Mouse (Mus musculus) liver, embryonic 14.5 days (tissue): ENCODE results near the gene Hacl1. TPM values are rescaled to one million over a fixed set of nuclear protein-coding genes. Genes with fewer than 3 reads are reported as not detected.
A peak's percentile ranks its signal among the peaks of the same experiment; 100 is the strongest.

Experiments
- ATAC-seq: fragments of 200-750 bp; cut with Nextera tagmentation; 2 replicates; pipeline ENCODE4 v1.8.0; 2017; ENCODE audit warnings: moderate number of reproducible peaks, mild to moderate bottlenecking, moderate library complexity; ENCODE audit not compliant: insufficient read depth
- DNase-seq, 3 experiments: peaks; one replicate each; pipeline ENCODE4 v3.0.0-alpha.2; 2012 to 2013; ENCODE audit warnings: low read depth in 3 of 3, low spot score in 3 of 3
- H3K27ac ChIP-seq: fragments of 300-500 bp; sonication (generic); 2 replicates; pipeline ENCODE4 v1.5.1; 2014; ENCODE audit warnings: moderate library complexity, mild to moderate bottlenecking, control low read depth, inconsistent platforms
- H3K27me3 ChIP-seq: fragments of 300-500 bp; sonication (generic); 2 replicates; pipeline ENCODE4 v1.6.1; 2014; ENCODE audit warnings: mild to moderate bottlenecking, low read length, moderate library complexity; ENCODE audit not compliant: control insufficient read depth, insufficient read depth
- H3K36me3 ChIP-seq: fragments of 300-500 bp; sonication (generic); replicated peaks from 2 replicates; pipeline ENCODE4 v1.6.1; 2014; ENCODE audit warnings: low read depth; ENCODE audit not compliant: control insufficient read depth, insufficient read depth
- H3K4me1 ChIP-seq, 2 experiments: fragments of 200-500 bp in 1 of 2; fragments of 300-500 bp in 1 of 2; sonication (generic) in 1 of 2; replicated peaks; 2 replicates each; pipeline ENCODE4 v1.6.1; 2012 to 2014; ENCODE audit warnings: antibody characterized with exemption in 1 of 2, inconsistent platforms in 1 of 2, low read length in 1 of 2; ENCODE audit not compliant: control insufficient read depth in 2 of 2, insufficient read depth in 2 of 2
- H3K4me2 ChIP-seq: fragments of 300-500 bp; sonication (generic); 2 replicates; pipeline ENCODE4 v1.6.1; 2014; ENCODE audit warnings: low read depth, mild to moderate bottlenecking, control low read depth, moderate library complexity
- H3K4me3 ChIP-seq, 2 experiments: fragments of 200-500 bp in 1 of 2; fragments of 300-500 bp in 1 of 2; sonication (generic) in 1 of 2; 2 replicates each; pipeline ENCODE4 v1.5.1; 2012 to 2014; ENCODE audit warnings: low read depth in 2 of 2, low read length in 2 of 2, mild to moderate bottlenecking in 2 of 2, control low read depth in 1 of 2, inconsistent platforms in 1 of 2, moderate library complexity in 1 of 2; ENCODE audit not compliant: insufficient read depth in 1 of 2
- H3K9ac ChIP-seq: fragments of 300-500 bp; sonication (generic); replicated peaks from 2 replicates; pipeline ENCODE4 v1.6.1; 2014; ENCODE audit warnings: mild to moderate bottlenecking, control low read depth, moderate library complexity
- H3K9me3 ChIP-seq: fragments of 300-500 bp; sonication (generic); 2 replicates; pipeline ENCODE4 v1.6.1; 2016; ENCODE audit warnings: low read length, mixed read lengths; ENCODE audit not compliant: control insufficient read depth
- CTCF ChIP-seq: IDR thresholded peaks from 2 replicates; pipeline ENCODE4 v1.5.1; 2016; ENCODE audit warnings: antibody characterized with exemption, low read depth, control low read depth
- EP300 ChIP-seq: IDR thresholded peaks from 2 replicates; pipeline ENCODE4 v1.6.1; 2016; ENCODE audit warnings: antibody characterized with exemption, low read depth
- WGBS: fragments of 180-500 bp; shearing (Covaris S2); extraction: QIAGEN DNeasy Blood & Tissue Kit; methylation state at CpG from one replicate; pipeline ENCODE4 v1.1.7; 2014; ENCODE audit not compliant: insufficient replicate concordance; 5-methylcytosine and 5-hydroxymethylcytosine counted together
- polyA plus RNA-seq, 2 experiments: library from polyadenylated mRNA; depleted of rRNA in 1 of 2; stranded (reverse) in 1 of 2; unstranded in 1 of 2; fragments of >200 nt; fragmentation: Nextera tagmentation in 1 of 2; extraction: Ambion mirVana in 1 of 2; gene quantifications; 2 replicates each; pipeline versions ENCODE4 v1.2.1 to v1.2.3; 2012 to 2014

Gene Hacl1
- polyA plus RNA-seq, 2 experiments, result 7.4 to 13.3 TPM

DNA sequence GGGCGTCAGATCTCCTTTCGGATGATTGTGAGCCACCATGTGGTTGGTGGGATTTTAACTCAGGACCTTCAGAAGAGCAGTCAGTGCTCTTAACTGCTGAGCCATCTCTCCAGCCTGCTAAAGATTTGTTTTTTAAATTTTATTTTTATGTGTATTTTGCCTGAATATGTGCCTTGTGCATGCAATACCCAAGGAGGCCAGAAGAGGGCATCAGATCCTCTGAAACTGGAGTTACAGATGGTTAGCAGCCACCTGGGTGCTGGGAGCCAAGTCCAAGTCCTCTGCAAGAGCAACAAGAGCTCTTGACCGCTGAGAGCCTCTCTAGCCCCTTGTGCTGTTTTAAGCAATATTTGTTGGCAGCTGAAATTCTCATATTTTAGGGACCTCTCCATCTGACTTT, 9.3 kb upstream of the Hacl1 start:
- Histone ChIP-seq H3K4me1 (peaks cover 3 to 14% of the 10 kb centered on the region in 2 experiments; a peak in 3 of 4 replicates), H3K4me3 (no peak overlapping the region), H3K36me3 (no peaks in the 10 kb centered on the region), H3K27ac (no peak overlapping the region), H3K9me3 (no peaks in the 10 kb centered on the region), H3K4me2 (no peak overlapping the region), H3K9ac (no peak overlapping the region), H3K27me3 (no peaks in the 10 kb centered on the region)
- ATAC-seq (no peak), DNase-seq (no peak)
- 82% methylated on average over 3 of the region's 3 CpGs for WGBS
- TF ChIP-seq CTCF, result peak; percentile 59
- TF ChIP-seq EP300, result no peak

- Histone ChIP-seq H3K27ac (no peak overlapping the region), H3K36me3 (no peaks in the 10 kb centered on the region), H3K9me3 (no peaks in the 10 kb centered on the region), H3K4me2 (no peak overlapping the region), H3K9ac (no peak overlapping the region), H3K4me1 (peaks cover 0 to 6% of the 10 kb centered on the region in 2 experiments; a peak in 3 of 4 replicates), H3K27me3 (no peaks in the 10 kb centered on the region), H3K4me3 (no peak overlapping the region)
- DNase-seq (no peak), ATAC-seq (no peak)
- TF ChIP-seq CTCF (no peak), EP300 (no peak)
- WGBS, result 82% methylated on average over 10 of the region's 10 CpGs
Measured at GRCm38 (mm10) chr14:31647991-31648390, 6.9 kb upstream of the Hacl1 start.

- 82% methylated on average over 7 of the region's 7 CpGs for WGBS
- Histone ChIP-seq H3K27ac (no peak overlapping the region), H3K9me3 (no peaks in the 10 kb centered on the region), H3K4me1 (peaks cover 5 to 7% of the 10 kb centered on the region in 2 experiments), H3K9ac (no peak overlapping the region), H3K4me2 (no peak overlapping the region), H3K27me3 (no peaks in the 10 kb centered on the region), H3K36me3 (no peaks in the 10 kb centered on the region), H3K4me3 (no peak overlapping the region)
- DNase-seq, result no peak
- TF ChIP-seq CTCF (no peak), EP300 (no peak)
- no peak for ATAC-seq
Measured at GRCm38 (mm10) chr14:31645920-31646319, 4.8 kb upstream of the Hacl1 start.

DNA sequence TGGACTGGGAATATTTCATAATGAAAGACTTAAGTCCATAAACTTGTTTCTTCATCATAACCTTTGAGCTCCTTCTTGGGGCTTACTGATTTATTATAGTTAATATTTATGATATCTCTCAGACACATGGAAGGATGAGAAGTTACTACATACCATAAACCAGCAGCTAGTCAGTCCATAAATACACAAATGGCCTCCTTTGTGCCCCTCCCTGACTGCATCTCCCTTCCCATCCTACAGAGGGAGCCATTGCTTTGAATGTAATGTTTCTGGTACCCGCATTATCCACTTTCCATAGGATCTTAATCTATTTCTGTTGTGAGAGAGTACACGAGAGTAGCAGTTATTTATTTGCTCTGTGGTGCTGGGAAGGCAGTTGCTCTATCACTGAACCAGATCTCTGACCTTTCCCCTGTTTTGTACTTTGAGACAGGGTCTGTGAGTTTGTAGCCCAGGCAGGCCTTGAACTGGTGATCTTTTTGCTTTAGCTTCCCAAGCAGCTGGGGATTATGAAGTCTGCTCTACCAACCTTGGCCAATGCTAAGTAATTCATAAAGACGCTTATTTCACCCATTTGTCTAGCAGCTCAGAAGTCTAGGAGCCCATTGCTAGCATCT, 4.0 kb upstream of the Hacl1 start:
- 42% methylated on average over 3 of the region's 3 CpGs for WGBS
- H3K9ac ChIP-seq, result no peak overlapping the region
- H3K27ac ChIP-seq, result no peak overlapping the region
- H3K4me3 ChIP-seq, result no peak overlapping the region
- DNase-seq (no peak), ATAC-seq (no peak)
- peaks cover 5 to 9% of the 10 kb centered on the region in 2 experiments for H3K4me1 ChIP-seq
- H3K9me3 ChIP-seq, result no peaks in the 10 kb centered on the region
- no peak overlapping the region for H3K4me2 ChIP-seq
- H3K36me3 ChIP-seq, result no peaks in the 10 kb centered on the region
- no peaks in the 10 kb centered on the region for H3K27me3 ChIP-seq
- TF ChIP-seq EP300, result no peak
- peak; percentile 61 for TF ChIP-seq CTCF

- DNase-seq (no peak), ATAC-seq (no peak)
- Histone ChIP-seq H3K36me3 (no peaks in the 10 kb centered on the region), H3K27ac (no peak overlapping the region), H3K4me1 (peaks cover 5 to 12% of the 10 kb centered on the region in 2 experiments), H3K4me2 (no peak overlapping the region), H3K27me3 (no peaks in the 10 kb centered on the region), H3K9me3 (no peaks in the 10 kb centered on the region), H3K9ac (no peak overlapping the region), H3K4me3 (no peak overlapping the region)
- 83% methylated on average over 5 of the region's 5 CpGs for WGBS
- TF ChIP-seq EP300 (no peak), CTCF (no peak)
Measured at GRCm38 (mm10) chr14:31644183-31644830, 3.2 kb upstream of the Hacl1 start.
